Mouse (Mus musculus): ENCODE results near the gene Duxf3.
"Not testable (repeated sequence)": the region's sequence is repeated elsewhere in the genome, so short reads cannot be mapped to it uniquely, and the experiment has no call there.

DNA sequence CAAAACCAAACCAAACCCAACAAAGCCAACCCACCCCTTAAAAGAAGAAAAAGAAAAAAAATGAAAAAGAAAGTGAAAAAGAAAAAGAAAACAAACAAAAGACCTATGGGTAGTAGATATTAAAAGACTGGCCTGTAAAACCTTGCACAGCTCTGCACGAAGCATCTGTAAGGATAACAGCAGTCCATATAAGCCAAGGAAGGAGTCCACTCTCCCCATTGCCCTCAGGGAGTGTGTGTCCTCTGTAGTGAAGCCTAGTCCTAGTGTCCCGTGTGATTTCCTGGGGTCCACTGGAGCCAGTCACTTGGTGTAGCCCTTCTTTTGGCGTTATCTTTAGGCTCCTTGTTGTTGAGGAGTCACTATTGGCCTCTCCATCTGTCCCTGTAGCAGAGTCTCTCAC, 2.5 kb downstream of the Duxf3 start:
- not testable (repeated sequence) for TF ChIP-seq CTCF (IDR thresholded peaks at IDR 0.05; ENCODE audit: extremely low read depth, insufficient read depth, insufficient read length, insufficient replicate concordance); POLR2A (IDR thresholded peaks at IDR 0.05; ENCODE audit: low read depth, low read length)

Data from spleen, adult 2 months (tissue).